Mouse (Mus musculus) ES-Bruce4 (cell line): Measurements from ENCODE around the gene Tlr2. TPM values are rescaled to one million over a fixed set of nuclear protein-coding genes. Genes with fewer than 3 reads are reported as not detected.

Source experiments
- H3K27ac ChIP-seq: 2 replicates; pipeline ENCODE4 v1.5.1; 2012; ENCODE audit warnings: low read length, inconsistent platforms; ENCODE audit not compliant: insufficient read depth
- H3K27me3 ChIP-seq: 2 replicates; pipeline ENCODE4 v1.6.1; 2012; ENCODE audit warnings: mild to moderate bottlenecking, low read length, inconsistent platforms; ENCODE audit not compliant: control insufficient read depth, poor library complexity, insufficient read depth, severe bottlenecking
- H3K36me3 ChIP-seq: 2 replicates; pipeline ENCODE4 v1.6.1; 2012; ENCODE audit warnings: inconsistent platforms, mild to moderate bottlenecking, low read length, moderate library complexity; ENCODE audit not compliant: control insufficient read depth, poor library complexity, insufficient read depth, severe bottlenecking
- H3K4me1 ChIP-seq: one replicate; pipeline ENCODE4 v1.8.1; 2011; ENCODE audit warnings: low read length; ENCODE audit not compliant: control insufficient read depth, insufficient read depth
- H3K4me3 ChIP-seq: 2 replicates; pipeline ENCODE4 v1.5.1; 2011; ENCODE audit warnings: low read depth, mild to moderate bottlenecking, low read length
- H3K9ac ChIP-seq: 2 replicates; pipeline ENCODE4 v1.6.1; 2012; ENCODE audit warnings: low read depth, mild to moderate bottlenecking, inconsistent platforms; ENCODE audit not compliant: poor library complexity, severe bottlenecking
- H3K9me3 ChIP-seq: replicated peaks from 2 replicates; pipeline ENCODE4 v1.6.1; 2012; ENCODE audit warnings: mild to moderate bottlenecking, low read length, inconsistent platforms; ENCODE audit not compliant: control insufficient read depth, poor library complexity, insufficient read depth, severe bottlenecking
- CTCF ChIP-seq: IDR thresholded peaks from one replicate; pipeline ENCODE4 v1.8.1; 2011; ENCODE audit warnings: low read depth, low read length
- EP300 ChIP-seq: IDR thresholded peaks from 2 replicates; pipeline ENCODE4 v1.6.1; 2011; ENCODE audit warnings: low read depth, low read length; ENCODE audit not compliant: insufficient read depth
- POLR2A ChIP-seq: IDR thresholded peaks from one replicate; pipeline ENCODE4 v1.8.1; 2011; ENCODE audit warnings: low read length; ENCODE audit not compliant: insufficient read depth
- polyA plus RNA-seq: library from polyadenylated mRNA; stranded (reverse); fragments of >200 nt; gene quantifications from 2 replicates; pipeline ENCODE4 v1.2.4, GENCODE M21; 2011; ENCODE audit warnings: low read depth; ENCODE audit not compliant: missing spikeins, insufficient read depth, insufficient read length

Tlr2 gene
- polyA plus RNA-seq, 1 experiment, result 2.0 TPM

GRCm38 (mm10) chr3:83844766-83845520, 3.4 kb upstream of the Tlr2 start:
- TF ChIP-seq POLR2A, result no peak
- no peak for TF ChIP-seq EP300
- no peak for TF ChIP-seq CTCF
- H3K27ac ChIP-seq, result no peak overlapping the region

DNA sequence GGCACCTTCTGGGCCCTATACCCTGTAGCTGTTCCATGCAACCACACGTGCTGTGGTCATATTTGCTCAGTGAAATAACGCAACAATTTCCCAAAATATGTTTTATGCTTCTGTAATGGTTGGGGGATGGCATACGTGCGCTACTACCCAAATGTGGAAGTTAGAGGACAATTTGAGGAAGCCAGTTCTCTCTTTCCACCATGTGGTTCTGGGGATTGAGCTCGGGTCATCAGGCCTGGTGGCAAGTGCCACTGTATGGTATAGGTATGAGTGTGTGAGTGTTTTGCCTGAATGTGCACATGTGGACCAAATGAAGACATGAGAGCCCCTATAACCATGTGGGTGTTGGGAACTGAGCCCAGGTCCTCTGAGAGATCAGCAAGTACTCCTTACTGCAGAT, 2.1 kb downstream of the Tlr2 start:
- H3K36me3 ChIP-seq, result no peaks in the 10 kb centered on the region
- H3K4me1 ChIP-seq, result no peaks in the 10 kb centered on the region
- no peaks in the 10 kb centered on the region for H3K9me3 ChIP-seq
- H3K27me3 ChIP-seq, result no peaks in the 10 kb centered on the region
- TF ChIP-seq CTCF, result no peak
- no peak for TF ChIP-seq EP300
- TF ChIP-seq POLR2A, result no peak
- no peak overlapping the region for H3K27ac ChIP-seq
- H3K9ac ChIP-seq, result no peak overlapping the region
- no peak overlapping the region for H3K4me3 ChIP-seq

More at GRCm38 (mm10) chr3:83844766-83845520, 3.4 kb upstream of the Tlr2 start:
- Histone ChIP-seq H3K4me1 (no peaks in the 10 kb centered on the region), H3K9me3 (no peaks in the 10 kb centered on the region), H3K36me3 (no peaks in the 10 kb centered on the region), H3K9ac (no peak overlapping the region), H3K4me3 (no peak overlapping the region), H3K27me3 (no peaks in the 10 kb centered on the region)

DNA sequence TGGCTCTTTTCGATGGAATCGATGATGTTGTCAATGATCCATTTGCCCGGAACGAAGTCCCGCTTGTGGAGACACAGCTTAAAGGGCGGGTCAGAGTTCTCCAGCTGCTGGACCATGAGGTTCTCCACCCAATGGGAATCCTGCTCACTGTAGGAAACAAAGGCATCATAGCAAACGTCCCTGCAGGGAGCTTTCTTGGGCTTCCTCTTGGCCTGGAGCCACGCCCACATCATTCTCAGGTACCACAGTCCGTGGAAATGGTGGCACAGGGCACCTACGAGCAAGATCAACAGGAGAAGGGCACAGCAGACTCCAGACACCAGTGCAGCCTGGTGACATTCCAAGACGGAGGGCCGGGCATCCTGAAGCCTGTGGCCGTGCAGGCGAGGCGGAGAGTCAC, 4.9 kb downstream of the Tlr2 start:
- no peaks in the 10 kb centered on the region for H3K9me3 ChIP-seq
- H3K36me3 ChIP-seq, result no peaks in the 10 kb centered on the region
- H3K4me3 ChIP-seq, result no peak overlapping the region
- H3K9ac ChIP-seq, result no peak overlapping the region
- H3K27me3 ChIP-seq, result no peaks in the 10 kb centered on the region
- TF ChIP-seq EP300 (no peak), CTCF (no peak), POLR2A (no peak)
- no peaks in the 10 kb centered on the region for H3K4me1 ChIP-seq
- H3K27ac ChIP-seq, result no peak overlapping the region

GRCm38 (mm10) chr3:83828145-83828611, 13.4 kb downstream of the Tlr2 start:
- Histone ChIP-seq H3K36me3 (no peaks in the 10 kb centered on the region), H3K4me3 (no peak overlapping the region), H3K27ac (no peak overlapping the region), H3K4me1 (no peaks in the 10 kb centered on the region), H3K27me3 (no peaks in the 10 kb centered on the region), H3K9ac (no peak overlapping the region), H3K9me3 (no peaks in the 10 kb centered on the region)
- TF ChIP-seq EP300 (no peak), POLR2A (no peak), CTCF (no peak)

- no peak overlapping the region for H3K4me3 ChIP-seq
- no peaks in the 10 kb centered on the region for H3K27me3 ChIP-seq
- no peak overlapping the region for H3K27ac ChIP-seq
- no peaks in the 10 kb centered on the region for H3K4me1 ChIP-seq
- no peaks in the 10 kb centered on the region for H3K9me3 ChIP-seq
- no peaks in the 10 kb centered on the region for H3K36me3 ChIP-seq
- no peak overlapping the region for H3K9ac ChIP-seq
- no peak for TF ChIP-seq CTCF
These were observed 13.9 kb downstream of the Tlr2 start for GRCm38 (mm10) chr3:83827684-83828083.

DNA sequence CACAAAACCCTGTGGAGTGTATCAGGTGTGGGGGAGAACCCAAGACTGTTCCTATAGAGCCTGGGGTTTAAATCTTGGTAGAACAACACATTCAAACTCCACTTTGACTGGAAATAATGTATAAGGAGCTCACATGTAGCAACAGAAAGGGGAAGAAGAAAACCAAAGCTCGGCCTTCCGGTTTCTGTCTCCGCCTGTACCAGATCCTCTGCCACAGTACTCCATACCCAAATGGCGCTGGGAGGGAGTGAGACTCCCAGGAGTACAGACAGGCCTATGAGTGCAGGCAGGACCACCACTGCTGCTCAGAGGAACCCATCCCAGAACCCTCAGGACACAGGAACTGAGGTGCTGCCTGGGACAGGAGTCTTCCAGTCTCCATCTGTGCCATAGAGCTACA, 17.8 kb downstream of the Tlr2 start:
- Histone ChIP-seq H3K4me1 (no peaks in the 10 kb centered on the region), H3K27ac (no peak overlapping the region), H3K4me3 (no peak overlapping the region), H3K9me3 (0 out of 2 replicates have a peak, but pooled peaks cover 3% of the 10 kb centered on the region), H3K36me3 (no peaks in the 10 kb centered on the region), H3K9ac (no peak overlapping the region), H3K27me3 (no peaks in the 10 kb centered on the region)
- TF ChIP-seq CTCF (no peak), EP300 (no peak), POLR2A (no peak)
